Mouse (Mus musculus) T-helper 17 cell (primary cell): ENCODE measurements around the gene Foxs1.

Source experiments
- in situ Hi-C, 2 experiments: fragments of 300-600 bp; cut with MboI, MseI; formaldehyde crosslinking; loops; 1 replicate in 1 of 2; 2 replicates in 1 of 2; pipeline ENCODE4 v1.15.1; 2025; ENCODE audit warnings: high pct_unique_total_duplicates in 2 of 2

The Foxs1 gene

DNA sequence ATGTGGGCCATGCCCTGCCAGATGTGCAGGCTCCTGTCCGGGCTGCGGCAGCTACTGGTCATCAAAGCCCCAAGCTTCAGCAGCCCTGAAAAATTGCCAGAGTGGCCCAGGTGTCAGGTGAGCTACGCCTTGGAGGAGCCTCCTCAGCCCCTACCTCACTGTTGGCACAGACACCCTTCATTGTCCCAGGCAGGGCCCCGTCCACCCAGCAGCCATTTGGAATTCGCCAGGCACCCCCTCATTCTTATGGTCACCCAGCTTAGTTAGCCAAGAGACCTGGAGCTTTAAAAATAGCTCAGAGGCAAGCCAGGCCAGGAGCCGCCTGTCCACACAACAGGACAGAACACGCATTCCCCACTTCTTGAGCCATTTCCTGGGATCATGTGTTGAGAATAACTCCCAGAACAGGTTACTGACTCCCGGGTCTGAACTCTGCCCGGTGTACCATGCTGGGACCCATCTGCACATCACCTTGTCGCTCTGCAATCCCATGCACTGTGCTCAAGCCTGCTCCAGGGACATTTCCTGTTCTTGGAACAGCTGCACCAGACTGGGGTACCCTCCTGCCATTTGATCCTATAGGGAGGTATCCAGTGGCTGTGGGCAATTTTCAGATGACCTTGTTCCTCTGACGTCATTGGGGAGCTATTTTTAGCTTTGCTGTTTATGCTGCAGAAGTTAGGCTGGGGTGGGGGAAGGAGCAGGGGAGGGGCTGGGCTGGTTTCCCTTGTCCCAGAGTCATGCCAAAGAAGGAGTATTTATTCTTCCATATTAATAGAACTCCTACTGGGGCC lies 27.8 kb downstream of the Foxs1 start:
- in situ Hi-C loops: no loop called here

DNA sequence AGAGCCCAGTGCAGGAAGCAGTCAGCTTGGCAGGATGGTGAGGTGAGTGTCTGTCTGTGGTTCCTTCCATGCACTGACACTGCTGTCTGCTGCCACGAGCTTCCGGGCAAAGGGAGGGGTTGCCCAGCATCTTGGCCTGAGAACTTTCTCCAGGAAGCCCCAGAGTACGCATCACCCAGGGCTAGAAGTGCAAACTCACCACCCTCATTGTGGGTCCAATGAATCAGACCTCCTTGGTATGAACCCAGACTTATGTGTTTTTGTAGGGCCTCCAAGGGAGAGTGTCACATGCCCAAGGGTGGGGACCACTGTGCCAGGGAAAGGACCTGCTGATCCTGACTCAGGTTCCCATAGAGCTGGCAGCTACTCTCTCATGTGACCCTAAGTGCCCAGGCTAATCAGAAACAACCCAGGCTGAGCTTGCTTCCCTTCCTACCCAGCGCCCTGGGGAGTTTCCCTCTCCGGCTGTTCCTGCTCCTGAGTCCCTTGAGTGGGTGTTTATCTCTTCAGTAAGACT lies 28.8 kb downstream of the Foxs1 start:
- in situ Hi-C loops: no loop called here

DNA sequence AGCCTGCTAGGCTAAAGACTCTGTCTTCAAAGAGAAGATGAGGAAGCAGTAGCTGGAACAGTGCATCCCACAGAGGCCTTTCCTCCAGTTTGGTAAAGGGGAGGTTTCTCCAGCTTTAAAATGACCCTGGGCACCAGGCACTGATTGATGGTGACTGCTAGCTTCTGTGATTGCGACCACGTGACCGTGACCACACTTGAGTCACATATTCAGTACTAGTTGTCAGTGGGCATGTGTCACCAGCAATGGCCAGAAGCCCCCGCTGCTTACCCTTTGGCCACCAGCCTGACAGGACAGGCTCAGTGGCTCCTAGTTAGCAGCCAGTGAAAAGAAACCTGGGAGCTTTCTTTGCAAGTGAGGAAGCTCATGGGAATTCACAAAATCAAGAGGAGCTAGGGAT lies 29.4 kb downstream of the Foxs1 start:
- in situ Hi-C loops: no loop called here

DNA sequence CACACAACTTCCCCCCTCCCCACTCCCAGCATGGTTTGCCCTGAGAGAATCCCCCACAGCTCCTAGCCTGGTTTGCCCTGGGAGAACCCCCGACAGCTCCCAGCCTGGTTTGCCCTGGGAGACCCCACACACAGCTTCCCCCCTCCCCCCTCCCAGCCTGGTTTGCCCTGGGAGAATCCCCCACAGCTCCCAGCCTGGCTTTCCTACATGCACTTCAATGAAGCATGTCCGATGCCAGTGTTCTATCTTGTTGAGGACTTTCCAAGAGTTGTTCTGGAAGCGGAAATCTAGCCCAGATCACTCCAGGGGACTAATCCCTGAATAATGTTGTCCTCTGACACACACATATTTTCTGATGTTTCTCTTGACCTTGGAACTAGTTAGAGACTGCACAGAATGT lies 30.4 kb downstream of the Foxs1 start:
- in situ Hi-C loops: no loop called here

DNA sequence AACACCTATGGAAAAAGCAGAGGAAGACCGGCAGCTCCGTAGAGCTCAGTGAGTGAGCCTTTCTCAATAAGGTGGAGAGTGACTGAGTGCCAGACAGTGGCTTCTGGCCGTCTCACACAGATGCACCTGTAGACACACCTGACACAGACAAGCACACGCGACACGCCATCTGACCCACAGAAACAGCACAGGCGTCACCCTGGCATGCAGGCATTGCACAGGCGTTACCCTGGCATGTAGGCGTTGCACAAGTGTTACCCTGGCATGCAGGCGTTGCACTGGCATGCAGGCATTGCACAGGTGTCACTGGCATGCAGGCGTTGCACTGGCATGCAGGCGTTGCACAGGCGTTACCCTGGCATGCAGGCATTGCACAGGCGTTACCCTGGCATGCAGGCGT lies 31.7 kb downstream of the Foxs1 start:
- in situ Hi-C loops: no loop called here

DNA sequence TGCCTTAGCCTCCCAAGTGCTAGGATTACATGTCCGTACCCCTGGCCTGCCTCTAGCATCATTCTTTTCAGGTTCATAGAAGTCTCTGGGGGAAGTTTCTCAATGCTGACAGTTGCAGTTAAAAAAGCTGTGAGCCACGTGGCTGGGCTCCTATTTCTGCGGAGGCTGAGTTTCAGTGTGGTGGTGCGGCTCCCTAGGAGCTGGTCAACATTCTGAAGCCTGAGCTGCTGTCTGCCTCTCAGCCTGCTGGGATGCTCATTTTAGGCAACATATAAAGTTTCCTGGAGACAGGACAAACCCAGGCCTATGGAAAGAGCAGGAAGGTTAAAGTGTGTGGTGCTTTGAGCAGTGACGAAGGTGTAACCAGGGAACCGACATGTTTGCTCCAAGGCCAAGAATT lies 34.0 kb downstream of the Foxs1 start:
- in situ Hi-C loops: loop anchor here (10.0 to 25.0 kb wide), 4 partner anchors 496 to 1963 kb away; partner anchors contain the start of gene Tbc1d20 (in 1 of the 2)

DNA sequence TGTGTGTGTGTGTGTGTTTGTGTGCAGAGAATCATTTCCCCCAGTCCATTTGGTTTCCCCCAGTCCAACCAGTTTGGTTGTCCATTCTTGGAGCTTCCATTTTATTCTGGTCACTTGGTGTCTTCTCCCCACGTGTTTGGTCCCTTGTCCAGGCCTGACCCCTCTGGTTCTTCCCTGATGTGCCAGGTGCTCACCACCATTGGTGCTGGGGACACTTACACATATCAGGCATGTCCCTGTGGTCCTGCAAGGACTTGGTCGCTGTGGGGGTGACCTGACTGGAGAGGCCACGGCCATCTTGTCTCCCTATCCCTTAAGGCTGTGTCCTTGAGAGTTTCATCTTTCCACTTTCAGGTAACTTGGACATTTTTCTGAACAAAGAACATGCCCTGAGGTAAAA lies 36.1 kb downstream of the Foxs1 start:
- in situ Hi-C loops: loop anchor here (10.0 to 25.0 kb wide), 4 partner anchors 498 to 1965 kb away; partner anchors contain the start of gene Tbc1d20 (in 1 of the 2)

DNA sequence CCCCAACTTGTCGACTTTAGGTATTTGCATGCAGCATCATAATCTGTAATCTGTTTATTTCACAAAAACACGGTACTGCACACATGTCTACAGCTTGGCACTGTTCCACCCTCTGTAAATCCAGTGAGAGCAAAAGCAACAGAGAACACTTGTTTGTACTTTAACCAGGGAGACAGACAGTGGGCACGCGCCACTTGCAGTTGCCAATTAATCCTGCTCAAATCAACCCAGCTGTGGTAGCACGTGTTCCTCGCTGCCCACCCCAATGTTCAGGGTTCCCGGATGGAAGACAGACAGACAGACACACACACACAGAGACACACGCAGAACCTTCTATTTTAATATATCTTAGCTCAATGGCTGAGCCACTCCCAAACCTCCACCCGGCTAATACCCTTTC lies 37.2 kb downstream of the Foxs1 start:
- in situ Hi-C loops: loop anchor here (10.0 to 25.0 kb wide), 4 partner anchors 499 to 1966 kb away; partner anchors contain the start of gene Tbc1d20 (in 1 of the 2)

DNA sequence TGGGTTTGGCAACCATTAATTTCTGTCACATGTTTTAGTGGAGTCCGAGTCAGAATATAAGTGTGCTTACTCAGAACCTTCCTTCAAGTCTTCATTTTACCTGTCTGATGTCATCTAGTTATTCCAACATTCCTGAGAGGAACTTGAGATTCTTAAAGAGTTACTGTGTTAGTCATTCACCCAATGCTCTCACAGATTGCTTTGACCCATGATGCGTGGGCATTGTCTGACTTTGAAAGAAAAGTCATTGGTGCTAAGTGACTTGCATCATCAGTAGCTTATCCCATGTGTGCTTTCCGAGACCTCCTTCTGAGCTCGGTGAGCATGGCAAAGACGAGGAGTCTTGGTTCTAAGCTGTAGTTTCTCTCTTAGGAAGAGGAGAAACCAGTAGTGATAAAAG lies 44.2 kb downstream of the Foxs1 start:
- in situ Hi-C loops: loop anchor here (10.0 to 25.0 kb wide), 3 partner anchors 506 to 1974 kb away; partner anchors contain the start of gene Tbc1d20 (in 1 of the 2)

DNA sequence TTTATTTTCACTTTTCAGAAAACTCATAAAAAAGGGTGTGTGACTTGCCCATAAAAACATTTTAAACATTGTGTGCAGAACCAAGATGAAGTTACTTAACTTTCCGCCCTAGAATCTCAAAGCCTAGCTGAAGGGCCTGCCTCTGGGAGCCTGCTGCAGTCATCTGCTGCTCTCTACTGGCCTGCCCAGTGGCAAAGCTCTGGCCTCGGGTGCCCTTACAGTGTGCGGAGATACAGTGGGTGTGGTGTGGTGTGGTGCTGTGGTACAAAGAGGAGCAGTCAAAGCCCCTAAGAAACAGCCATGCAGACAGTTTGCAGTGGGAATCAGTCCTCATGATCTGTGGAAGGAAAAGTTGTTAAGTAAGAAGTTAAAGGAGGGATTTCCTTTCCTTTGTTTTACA lies 45.8 kb downstream of the Foxs1 start:
- in situ Hi-C loops: loop anchor here (10.0 to 25.0 kb wide), 3 partner anchors 508 to 1975 kb away; partner anchors contain the start of gene Tbc1d20 (in 1 of the 2)

DNA sequence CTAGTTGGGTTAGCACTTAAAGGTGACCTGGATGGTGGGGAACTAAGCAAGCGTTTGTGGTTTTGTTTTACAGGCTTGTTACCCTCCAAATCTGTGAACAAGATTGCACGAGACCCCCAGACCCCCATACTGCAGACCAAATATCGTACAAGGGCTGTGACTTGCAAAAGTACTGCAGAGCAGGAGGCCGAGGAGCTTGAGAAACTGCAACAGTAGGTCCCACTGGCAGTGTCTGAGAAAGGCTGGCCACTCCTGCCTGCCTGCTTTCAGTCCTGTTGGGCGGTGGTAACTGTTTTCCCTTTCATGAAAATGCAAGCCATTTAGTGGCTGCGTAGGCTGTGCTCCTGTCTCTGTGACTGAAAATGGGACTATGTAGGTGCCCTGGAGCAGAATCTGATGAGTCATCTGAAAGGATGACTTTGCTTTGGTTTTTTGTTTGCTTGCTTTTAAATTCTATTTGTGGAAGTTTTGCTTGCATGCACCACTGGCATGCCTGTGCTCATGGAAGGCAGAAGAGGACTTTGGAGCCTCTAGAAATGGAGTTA lies 48.8 kb downstream of the Foxs1 start:
- in situ Hi-C loops: loop anchor here (10.0 to 25.0 kb wide), 3 partner anchors 511 to 1978 kb away; partner anchors contain the start of gene Tbc1d20 (in 1 of the 2)
